Mouse (Mus musculus) C2C12 (cell line): Measurements from ENCODE around the gene A930018P22Rik.

Experiments used
- CEBPB ChIP-seq: IDR thresholded peaks from one replicate; pipeline ENCODE4 v1.6.1; 2011; ENCODE audit warnings: low read depth, mild to moderate bottlenecking, control low read depth, moderate library complexity
- CTCF ChIP-seq: IDR thresholded peaks from one replicate; pipeline ENCODE4 v1.5.1; 2011; ENCODE audit not compliant: control insufficient read depth, insufficient read depth, insufficient read length
- FOSL1 ChIP-seq: IDR thresholded peaks from one replicate; pipeline ENCODE4 v1.8.0; 2011; ENCODE audit warnings: mild to moderate bottlenecking, low read length; ENCODE audit not compliant: poor library complexity, insufficient read depth, severe bottlenecking
- MYOD1 ChIP-seq: IDR thresholded peaks from one replicate; pipeline ENCODE4 v1.6.1; 2011; ENCODE audit warnings: low read depth; ENCODE audit not compliant: control insufficient read depth, insufficient read length
- MYOG ChIP-seq: IDR thresholded peaks from one replicate; pipeline ENCODE4 v1.6.1; 2011; ENCODE audit not compliant: control insufficient read depth, insufficient read length; ENCODE audit errors: extremely low read depth
- USF1 ChIP-seq: IDR thresholded peaks from one replicate; pipeline ENCODE4 v1.6.1; 2011; ENCODE audit warnings: low read depth, mild to moderate bottlenecking, control low read depth, moderate library complexity

DNA sequence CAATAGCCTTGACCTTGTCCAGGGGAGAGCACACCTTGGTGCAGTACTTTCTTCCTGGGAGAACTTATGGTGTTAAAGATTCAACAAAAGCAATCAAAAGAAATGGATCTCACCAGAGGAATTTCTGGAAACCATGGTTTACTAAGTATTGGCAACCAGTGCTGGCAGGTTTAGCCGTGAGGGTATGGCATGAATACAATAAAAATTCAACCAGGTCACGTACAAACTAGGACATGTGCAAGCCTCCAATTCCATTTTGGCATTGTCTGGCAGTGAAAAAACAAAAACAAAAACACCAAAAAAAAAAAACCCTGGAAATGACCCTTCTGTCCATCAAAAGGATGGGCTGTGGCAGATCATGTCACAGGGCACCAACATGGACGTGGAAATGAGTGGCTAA lies 31.3 kb downstream of the A930018P22Rik start:
- TF ChIP-seq CTCF (no peak), USF1 (no peak), MYOD1 (no peak), MYOG (no peak), CEBPB (no peak), FOSL1 (no peak)
